Mouse (Mus musculus): ENCODE measurements around the gene Popdc3.

- TF ChIP-seq POLR2A (IDR thresholded peaks at IDR 0.05; ENCODE audit: insufficient read depth, low read length) (no peak), CTCF (IDR thresholded peaks at IDR 0.05; ENCODE audit: low read depth, low read length) (no peak)
Observed at GRCm38 (mm10) chr10:45130004-45130403, 47.9 kb upstream of the Popdc3 start.
